Mouse (Mus musculus) cerebellum, adult 11 months (tissue): ENCODE results near the gene Spx.

ENCODE experiments used
- DNase-seq: peaks from one replicate; pipeline ENCODE4 v3.0.0; 2022

Spx gene

DNA sequence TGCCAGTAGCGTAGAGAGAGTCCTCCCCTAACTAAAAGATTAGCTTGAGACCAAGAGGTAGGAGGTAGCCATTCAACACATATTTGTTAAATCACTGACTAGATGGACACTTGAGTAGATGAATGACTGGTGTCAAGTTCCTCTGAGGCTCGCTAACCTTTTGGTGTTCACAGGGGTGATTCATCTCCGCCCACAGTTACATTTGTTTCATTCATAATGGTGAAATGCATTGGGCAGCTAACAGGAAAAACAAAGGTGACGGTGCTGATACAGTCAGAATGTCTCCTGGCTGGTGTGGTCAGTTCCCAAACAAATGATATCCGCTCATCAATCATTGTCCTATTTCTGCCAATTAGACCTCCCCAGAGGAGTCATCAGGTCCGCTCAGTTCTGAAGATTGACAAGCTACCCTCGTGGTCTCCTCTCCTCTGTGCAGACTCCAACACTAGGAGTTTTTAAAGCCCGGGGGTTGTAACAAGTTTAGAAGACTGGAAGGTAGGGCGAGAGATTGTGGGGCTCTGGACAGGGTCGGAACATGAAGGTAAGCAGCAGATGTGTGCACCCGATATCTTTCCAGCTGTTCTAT, at the start of gene Spx:
Gene Spx, plus strand, starts transcription at position 536 of the 586 bp plus-strand sequence.
- no peak for DNase-seq

DNA sequence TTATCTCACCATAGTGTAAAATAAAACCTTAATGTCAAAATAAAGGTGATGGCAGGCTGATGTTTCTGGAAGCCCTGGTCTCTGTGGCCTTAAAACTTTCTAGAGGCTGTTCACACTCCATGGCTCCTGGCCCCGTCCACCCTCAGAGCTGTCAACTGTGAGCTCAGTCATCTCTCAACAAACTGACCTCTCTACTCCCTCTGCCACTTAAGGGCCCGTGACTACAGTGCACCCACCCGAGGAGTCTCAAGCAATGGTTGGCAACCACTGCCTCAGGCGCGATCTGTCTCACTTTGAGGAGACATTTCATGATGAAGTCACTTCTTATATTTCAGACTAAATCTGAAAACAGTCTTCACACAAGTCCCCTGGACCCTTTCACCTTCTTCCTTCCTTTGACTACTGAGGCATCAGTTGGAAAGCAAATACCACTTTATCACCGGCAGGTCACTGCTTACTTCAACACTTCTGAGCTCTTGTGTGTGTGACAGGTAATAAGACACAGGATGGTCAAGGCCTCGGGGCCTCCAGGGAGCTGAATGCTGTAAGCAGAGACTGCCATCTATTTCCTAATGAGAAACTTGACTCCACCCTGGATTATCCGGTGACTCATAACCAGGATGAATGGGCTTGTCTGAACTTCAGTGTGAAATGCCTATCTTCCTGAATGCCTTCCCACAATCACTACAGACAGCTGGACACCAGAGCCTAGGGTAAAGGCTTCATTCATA, 47.3 kb upstream of the Spx start:
- DNase-seq: no peak

DNA sequence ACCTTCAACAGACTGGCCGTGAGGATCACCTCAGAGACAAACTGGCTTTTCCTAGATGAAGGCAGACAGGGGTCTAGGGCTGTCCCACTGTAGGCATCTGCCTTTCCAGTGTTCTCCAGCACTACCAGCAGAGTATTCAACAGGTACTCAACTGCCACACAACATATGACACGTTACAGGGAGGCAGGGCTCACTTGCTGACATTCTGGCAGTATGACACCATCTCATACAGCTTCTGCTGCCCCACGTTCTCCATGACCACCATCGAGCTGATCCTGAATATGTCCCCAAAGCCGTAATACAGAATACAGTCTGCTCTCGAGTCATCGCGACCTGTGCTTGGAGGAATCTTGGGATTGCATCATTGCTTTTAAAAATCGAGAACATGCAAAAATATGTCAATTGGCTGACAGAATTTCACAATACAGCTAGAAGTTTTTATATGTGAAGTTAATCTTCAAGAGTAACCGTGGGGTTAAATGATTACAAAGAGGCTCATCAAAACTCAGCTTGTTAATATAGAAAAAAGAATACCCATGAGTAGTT, 46.7 kb upstream of the Spx start:
- DNase-seq: no peak

DNA sequence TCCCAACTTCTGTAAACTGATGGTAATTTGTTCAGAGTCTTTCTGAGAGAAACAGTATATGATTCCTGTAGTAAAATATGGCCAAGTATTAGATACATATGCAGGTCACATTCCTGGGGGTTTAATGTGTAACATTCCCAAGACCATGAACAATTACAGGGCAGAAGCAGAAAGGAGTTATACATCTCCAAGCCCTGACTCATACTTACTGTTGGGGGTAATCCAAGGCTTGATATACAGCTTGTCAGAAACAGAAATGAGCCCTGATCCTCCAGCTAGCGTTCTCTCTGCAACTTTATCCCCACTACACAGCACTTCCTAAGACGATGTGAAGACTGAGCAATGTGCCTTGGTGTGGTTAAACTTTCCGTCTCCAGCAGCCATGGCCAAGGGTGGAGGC, 45.7 kb upstream of the Spx start:
- no peak for DNase-seq

DNA sequence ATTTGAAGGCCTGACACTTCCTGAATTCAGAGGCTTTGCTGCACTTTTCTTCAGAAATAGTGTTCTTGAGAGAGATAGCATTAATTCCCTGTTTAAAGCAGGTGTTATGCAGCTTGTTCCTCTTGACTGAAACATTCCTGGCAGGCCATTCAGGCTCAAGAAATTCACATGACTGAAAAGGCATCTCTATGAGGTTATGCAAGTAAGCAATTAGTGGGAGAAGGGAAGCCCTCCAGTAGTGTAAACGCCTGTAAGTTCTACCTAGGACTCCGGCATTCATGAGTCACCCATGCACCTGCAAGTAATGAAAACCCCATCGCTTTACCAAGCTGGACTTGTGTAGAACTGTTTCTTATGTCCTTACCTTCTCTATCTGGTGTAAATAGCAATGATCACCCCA, 43.7 kb upstream of the Spx start:
- no peak for DNase-seq

DNA sequence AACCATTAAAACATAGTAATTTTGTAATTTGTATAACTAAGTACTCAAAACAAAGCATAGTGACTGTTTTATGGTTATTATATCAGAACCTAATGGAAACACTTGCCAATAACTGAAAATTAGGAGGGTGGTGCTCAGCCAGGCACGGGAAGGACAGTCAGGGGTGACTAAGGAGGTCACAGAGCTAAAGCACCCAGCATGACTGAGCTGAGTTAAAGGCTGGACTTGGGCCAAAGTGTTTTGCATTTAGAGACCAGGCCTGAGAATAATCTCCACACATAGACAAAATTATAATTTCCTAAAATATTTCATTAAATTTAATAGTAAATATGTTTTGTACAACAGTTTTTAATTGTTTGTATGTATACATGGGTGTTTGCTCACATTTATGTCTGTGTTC, 36.2 kb upstream of the Spx start:
- DNase-seq: no peak

DNA sequence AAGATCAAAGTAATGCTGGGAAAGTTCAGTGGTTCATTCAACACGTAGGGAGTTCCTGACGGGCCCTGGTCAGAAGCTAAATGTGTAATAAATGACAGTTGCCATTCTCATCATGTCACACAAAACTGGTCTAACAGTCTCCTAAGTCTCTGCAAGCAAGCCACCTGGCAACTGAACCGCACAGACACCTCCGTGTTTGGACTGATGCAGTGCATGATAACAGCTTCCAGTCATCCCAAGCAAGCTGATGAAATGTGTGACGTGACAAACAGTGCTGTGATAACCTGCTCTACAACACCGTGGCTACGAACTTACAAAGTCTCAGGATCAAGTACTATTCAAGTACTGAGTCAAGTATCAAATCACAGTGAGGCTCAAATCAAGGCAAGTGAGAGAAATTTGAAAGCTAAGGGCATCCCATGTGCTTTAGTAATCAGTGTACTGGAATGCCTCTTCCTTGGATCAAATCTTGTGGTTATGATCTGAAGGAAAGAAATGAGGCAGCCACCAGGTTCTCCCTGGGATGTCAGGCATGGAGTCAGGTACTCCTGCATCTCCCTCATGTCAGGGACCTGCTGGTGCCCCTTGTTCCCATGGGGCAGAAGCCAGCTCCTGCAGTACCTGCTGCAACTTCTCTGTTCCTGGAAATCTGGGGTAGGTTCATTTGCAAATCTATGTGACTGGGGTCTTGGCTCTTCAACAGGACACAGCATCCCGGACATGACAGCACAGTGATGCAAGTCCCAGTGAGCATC, 34.5 kb upstream of the Spx start:
- no peak for DNase-seq

DNA sequence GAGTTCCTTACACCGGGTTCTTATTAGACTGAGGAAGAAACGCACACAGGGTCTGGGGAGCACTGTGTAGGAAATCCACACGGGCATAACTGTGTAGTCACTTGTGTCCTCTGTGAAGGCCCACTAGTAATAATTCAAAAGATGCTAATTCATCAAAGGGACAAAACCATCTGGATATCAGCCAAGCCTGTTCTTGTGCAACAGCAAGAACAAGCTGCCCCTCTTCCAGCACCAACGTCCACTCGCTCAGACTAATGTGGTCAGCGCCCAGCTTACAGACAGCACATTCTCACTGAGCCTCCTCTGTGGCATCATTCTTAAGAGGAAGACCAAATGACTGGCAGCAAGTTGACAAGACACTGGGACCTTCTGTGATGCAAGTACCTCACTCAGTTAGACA, 33.3 kb upstream of the Spx start:
- DNase-seq: no peak

DNA sequence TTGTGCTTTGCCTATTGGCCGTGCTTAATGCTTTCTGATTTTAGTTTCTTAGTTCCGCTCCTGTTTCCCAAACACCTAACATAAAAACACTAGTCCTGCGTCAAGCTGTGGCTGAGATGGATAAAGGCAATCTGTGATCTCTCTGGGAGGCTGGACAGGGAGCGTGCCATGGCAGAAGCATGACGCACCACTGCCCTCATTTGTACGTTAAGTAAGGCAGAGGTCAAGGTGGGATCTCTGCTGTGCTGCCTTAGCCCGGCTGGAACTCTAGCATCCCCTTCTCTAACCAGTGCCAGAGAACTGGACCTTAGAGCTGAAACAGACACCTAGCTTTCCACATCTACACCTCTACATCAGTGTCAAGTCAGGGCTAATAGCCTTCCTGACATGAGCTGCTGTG, 31.6 kb upstream of the Spx start:
- no peak for DNase-seq

DNA sequence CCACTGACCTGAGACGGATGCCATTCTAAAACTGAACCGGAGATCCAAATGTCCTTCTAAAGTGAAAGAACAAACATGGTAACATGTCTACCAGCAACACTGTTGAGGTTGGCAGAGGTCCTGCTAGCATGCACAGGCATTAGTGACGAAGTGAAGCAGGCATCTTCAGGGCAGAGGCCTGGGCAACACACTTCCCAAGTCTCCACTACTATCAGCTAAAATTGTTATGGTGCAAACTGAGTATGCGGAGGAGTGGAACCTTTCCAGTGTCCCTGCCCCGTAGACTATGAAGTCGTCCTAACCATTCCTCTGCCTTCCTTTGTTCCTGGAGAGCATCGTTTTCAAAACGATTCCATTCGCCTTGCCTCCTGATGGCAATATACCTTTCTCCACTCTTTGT, 28.7 kb upstream of the Spx start:
- DNase-seq: no peak

DNA sequence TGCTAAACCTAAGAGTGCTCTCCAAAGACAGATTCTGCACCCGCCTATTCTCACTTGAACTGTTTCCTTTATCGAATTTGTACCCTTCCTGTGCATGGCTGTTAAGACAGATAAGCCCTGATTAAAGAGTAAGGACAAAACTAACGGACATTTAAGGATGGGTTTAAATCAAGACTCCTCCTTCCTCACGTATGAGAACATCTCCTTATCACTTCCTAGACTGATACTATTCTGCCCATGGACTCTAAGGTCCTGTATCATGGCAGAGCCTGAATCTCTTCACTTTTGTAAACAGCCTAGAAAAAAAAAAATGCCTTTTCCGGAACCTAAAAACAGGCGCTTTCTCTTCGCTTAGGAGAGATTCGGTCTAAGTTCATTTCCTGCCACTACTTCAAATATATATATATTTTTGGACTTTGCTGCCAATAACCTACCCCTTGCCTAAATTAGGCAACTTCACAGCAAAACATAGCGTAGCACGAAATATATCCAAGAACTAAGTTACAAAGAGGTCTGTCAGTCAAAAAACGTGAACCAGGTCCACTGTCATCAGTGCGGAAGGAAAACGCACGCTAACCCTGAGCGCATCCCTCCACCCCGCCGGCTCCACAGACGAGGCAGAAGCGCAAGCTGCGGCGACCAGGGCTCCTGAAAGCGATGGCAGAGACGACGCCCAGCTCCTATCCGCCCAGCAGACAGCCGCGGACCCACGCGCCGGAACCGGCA, 26.8 kb upstream of the Spx start:
- DNase-seq: no peak

DNA sequence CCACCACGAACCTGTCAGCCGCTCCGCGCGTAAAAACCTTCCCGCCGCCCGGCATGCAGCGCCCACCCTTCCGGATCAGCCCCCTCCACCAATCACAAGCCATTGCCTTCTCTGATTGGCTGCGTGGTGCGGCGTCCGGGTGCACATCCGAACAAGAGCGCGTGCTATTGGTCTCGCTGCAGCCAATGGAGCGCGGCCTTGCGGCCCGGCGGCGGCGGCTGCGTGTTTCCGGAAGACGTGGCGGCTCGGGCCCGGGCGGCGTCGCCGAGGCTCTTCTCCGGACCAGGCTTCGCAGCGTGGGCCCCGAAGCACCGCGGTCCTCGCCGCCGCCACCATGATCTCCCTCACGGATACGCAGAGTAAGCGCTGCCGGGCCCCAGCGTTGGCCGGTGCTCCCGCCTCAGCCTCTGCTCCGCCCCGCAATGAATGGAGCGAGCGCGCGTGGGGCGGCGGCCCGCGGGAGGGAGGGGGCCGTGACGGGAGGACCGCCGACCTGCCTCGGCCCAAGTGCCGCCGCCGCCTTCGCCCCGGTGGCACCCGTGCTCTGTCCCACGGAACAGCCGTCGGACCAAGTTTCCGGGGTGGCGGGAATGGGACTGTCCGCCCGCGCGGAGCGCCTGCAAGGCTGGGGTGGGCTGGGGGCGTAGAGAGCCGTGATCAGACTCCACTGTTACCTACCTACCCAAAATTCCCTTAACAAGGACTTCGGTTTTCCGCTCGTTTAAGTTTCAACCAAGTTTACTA, 26.1 kb upstream of the Spx start, which contains the start of the genes Recql and Golt1b:
Gene Recql, minus strand, starts transcription at position 77 of the 744 bp plus-strand sequence.
Gene Golt1b, plus strand, starts transcription at position 211 of the 744 bp plus-strand sequence.
- peak; percentile 98 for DNase-seq

DNA sequence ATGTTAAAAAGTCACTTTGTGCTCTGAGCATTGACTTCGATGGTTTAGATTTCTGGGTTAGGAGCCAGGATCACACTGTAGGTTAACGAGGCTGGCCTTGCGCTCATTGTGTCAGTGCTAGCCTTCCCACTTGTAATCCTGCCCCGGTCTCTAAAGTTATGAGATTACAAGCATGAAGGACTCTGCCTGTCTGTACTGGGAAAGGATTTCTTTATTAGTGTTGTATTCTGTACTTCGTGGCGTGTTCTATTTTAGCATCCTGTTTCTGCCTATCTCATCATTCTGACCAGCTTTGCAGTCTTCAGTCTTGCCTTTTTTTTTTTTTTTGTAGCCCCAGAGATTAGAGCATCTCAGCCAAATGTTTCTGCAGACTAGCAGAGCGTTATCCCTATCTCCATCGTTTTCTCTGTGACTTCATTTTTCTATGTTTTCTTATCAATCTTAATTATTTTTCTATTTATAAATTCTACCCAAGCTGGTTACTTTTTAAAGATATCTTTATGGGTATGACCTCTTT, 25.4 kb upstream of the Spx start:
- DNase-seq: no peak

DNA sequence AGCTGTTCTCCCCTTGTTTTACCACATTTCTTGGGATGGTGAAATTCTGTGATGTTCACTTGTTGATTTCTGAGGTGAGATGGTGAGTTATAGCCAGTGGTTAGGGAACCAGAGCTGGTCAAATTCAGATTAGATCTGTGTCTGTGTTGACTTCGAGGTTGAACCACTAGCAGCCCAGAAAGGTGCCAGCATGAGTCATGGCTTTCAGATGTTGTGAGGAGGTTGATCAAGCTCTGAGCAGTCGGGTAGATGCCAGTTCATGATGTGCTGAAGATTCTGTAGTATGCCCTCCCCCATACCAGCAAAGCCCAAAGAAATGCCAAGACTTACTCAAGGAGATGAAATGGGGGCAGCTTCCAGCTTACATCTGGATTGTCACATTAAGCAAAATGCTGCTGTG, 24.1 kb upstream of the Spx start:
- DNase-seq: no peak

DNA sequence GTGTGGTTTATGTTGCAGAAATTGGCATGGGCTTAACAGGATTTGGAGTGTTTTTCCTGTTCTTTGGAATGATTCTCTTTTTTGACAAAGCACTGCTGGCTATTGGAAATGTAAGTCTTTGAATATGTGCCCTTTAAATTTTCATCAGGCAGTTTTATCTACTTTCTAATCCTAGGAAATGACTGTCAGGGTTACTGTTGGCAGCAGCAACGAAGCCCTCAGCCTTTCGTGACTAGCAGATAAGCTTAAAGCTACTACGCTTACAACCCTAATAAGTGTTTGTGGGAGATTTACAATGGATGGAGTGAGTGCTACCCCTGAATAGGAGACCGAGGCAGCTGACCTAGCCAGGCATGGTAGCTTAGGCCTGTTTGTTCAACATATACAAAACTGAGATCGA, 20.9 kb upstream of the Spx start:
- DNase-seq: no peak

DNA sequence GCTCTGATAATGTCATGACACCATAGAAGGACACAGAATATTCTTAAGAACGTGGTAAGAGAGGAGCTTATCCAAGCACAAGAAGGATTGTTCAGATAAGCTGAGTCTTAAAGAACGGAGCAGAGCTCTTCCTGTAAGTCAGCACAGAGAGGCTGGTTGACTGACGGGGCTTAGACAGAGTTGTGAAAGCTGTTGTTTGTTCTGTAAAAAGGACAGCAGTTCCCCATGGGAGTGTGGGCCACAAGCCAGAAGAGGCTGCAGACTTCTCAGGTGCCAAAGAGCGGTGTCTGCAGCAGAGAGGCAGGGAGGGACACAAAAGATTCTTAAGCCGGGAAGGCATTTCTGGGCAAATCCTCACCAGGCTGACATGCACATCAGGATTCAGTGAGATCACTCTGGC, 18.6 kb upstream of the Spx start:
- no peak for DNase-seq

DNA sequence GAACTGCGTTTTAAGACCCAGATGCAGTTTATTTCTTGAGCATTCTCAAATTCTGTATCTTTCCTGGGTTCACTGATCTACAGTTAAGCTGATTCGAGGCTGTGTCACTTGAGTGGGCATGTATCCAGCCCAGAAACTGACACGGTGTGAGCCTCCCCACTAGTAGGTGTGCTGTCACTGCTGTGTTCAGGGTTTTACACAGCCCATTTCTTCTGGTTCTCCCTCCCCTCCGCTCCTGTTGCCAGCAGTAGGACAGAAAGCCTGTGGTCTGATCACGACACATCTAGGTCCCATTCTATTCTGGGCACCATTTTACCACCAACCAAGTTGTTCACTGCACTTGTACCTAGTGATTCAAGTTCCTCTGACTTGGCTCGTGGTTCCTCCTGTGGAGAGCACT, 17.5 kb upstream of the Spx start:
- DNase-seq: no peak

DNA sequence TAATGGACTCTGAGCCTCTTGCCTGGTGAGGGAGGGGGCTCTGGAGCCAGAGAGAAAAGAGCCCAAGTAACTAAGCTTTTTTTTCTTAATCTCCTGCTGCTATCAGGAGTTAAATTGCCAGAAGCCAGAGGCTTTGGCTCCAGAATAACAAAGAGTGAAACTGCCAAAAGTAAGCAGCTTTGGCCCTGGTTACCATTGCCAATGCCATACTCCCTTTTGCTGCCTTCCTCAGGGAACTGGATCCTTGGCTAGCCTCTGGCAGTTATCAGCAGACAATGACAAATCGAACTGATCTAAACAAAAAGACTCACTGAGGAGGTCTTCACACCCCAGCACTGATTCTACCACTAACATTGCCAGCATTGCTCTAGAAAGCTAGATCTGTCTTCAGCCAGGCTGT, 2.1 kb upstream of the Spx start:
- DNase-seq: no peak

DNA sequence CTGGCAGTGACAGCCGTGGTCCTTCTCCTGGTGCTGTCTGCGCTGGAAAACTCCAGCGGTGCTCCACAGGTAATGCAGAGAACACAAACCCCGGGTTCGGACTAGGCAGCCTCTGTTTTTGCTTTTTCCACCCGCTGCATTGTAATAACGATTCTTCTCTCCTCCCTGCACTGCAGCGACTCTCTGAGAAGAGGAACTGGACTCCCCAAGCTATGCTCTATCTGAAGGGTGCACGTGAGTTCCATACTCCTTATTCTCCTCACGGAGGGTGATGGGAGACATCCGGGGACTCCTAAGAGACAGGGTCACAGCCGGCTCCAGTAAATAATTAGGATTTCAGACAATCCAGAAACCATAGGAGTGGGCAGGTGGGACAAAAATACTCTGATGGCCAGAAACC, 604 bp downstream of the Spx start:
- no peak for DNase-seq

DNA sequence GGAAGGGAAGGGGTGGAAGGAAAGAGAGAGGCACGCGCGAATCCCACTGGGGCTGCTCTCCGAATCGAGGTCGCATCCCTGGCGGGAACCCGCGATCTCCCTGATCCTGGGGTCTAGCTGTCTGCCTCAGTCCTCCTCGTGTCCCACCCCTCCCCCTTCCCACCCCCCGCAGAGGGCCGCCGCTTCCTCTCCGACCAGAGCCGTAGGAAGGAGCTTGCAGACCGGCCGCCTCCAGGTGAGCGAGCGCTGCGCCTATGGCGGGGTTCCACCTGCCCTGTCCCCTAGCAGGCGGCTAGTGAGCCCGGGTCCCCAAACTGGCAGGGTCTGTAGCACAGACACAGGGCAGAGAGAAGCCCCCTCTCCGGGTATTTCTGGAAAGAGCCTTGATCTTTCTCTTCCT, 1.4 kb downstream of the Spx start:
- no peak for DNase-seq

DNA sequence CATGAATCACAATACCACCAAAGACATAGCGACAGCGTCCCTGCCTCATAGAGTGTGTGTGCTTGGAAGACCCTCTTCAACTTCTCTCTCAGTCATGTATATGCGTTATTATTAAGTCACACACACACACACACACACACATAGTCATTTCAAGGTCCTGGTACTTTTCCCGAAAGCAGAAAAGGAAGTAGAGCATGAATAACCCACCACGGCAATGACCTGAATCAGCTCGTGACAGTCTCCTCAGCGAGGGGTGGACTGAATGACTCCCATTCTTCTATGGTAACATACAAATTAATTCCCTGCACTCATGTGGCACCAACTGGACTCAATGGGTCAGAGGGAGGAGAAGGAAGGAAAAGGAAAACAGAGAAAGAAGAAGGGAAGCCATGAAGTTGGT, 11.7 kb downstream of the Spx start:
- DNase-seq: no peak

DNA sequence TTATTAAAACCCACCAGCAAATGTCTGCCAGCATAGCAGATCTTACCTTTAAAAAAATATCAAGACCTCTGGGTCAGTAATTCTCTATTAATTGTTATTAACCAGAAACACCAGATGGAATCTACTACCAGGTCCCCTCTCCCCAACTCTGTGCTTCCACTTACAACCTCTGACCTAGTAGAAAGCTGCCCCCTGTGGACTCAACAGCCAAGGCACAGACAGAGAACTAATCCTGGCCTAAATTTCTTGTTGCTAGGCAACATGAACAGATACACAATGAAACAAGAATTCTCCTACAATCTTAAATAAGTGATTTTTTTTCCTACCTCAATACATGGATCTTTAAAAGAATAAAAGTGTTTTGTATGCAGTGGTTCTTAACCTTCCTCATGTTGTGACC, 15.8 kb downstream of the Spx start:
- no peak for DNase-seq
